Mouse (Mus musculus) urinary bladder, postnatal 36 days (tissue): Measurements from ENCODE around the gene Mlph.

Experiments
- DNase-seq, 2 experiments: peaks; one replicate each; pipeline ENCODE4 v3.0.0; 2022; ENCODE audit warnings: low spot score in 2 of 2, mixed read lengths in 1 of 2

The Mlph gene

DNA sequence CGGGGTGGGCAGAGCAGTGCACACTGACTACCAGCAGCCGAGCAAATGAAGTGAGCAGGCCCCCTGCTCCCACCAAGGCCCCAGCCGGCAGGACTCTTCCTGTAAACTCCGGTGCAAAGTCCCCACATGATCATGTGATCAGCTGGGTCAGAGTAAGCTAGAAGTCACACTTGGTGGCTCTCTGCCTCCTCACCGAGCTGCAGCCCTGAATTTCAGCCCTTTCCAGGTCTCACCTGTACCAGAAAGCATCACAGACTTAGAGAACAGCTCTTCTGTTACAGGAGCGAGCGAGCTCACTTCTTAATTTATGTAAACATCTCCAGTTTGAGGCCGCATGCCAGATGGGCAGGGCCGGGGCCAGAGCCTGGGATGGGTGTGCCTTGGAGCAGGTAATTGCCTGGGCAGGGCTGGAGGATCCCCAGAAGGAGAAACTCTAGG is 54.5 kb downstream of the Mlph start, which contains the start of gene Rab17:
Rab17 (minus strand) TSS at position 315 of the 438 bp plus-strand sequence.
- peak; percentile 60 to 64 for DNase-seq

DNA sequence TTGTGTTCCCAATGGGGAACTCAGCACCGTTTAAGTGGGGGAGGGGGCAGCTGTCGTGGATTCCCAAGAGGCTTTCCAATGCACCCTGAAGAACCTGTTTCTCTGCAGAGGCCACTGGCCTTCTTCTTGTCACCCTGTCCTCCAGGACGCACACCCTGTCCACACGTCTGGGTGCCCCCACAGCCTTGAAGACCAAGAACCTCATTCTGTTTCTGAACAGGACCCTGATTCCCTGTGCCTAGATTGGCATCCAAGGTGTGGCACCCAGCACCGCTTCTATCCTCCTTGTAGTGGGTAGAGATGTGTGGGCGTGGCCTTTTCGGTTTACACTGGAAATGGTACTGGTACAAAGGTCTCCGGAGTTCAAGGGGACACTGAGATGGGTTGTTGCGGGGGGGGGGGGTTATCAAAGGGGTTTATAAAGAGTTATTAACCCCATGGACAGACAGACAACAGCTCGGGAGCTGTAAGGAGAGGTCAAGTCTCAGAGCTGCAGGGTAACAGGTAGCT is 55.1 kb downstream of the Mlph start:
- no peak for DNase-seq

DNA sequence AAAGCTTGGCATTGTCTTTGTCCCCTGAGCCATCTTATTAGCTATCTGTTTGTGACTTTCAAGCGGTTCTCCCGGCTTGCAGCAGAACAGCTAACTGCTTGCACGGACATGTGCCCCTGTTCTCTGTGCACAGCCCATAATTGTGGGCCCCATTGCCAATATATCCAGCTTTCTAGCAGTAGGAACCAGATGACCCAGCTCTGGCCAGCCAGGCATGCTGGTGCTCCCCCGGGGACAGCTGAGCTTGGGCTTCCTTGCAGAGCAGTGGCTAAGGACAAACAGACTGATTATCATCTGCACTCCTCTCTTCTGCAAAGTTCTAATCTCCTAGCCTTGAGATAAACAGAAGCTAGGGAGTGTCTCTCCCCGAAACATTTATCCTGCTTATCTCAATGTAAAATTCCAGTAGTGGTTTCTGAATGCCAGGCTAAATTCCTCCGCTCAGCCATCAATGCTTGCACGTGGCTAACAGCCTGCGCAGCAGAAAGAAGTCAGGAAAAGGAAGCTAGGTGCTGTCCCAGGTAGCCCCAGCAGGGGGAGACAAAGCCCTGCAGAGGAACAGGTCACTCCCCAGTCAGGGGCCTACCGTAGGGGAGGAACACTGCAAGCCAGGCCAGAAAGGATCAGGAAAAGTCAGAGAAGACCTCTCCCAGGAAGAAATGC is 58.2 kb downstream of the Mlph start:
- peak; percentile 93 for DNase-seq

DNA sequence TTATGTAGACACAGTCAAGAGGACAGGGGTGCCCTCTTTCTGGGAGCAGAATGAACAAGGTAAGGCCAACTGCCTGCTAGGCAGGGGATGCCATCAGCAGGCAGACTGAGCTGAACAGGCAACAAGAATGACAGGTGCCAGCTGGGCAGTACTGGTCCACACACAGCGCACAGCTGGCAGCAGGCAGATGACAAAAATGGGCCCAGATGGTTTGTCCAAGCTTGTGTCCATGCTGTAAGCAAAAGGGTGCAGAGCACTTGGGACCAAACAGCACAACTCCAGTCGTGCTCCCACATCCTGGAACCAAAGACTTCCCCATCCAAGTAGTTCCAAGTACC is 58.7 kb downstream of the Mlph start:
- no peak for DNase-seq

DNA sequence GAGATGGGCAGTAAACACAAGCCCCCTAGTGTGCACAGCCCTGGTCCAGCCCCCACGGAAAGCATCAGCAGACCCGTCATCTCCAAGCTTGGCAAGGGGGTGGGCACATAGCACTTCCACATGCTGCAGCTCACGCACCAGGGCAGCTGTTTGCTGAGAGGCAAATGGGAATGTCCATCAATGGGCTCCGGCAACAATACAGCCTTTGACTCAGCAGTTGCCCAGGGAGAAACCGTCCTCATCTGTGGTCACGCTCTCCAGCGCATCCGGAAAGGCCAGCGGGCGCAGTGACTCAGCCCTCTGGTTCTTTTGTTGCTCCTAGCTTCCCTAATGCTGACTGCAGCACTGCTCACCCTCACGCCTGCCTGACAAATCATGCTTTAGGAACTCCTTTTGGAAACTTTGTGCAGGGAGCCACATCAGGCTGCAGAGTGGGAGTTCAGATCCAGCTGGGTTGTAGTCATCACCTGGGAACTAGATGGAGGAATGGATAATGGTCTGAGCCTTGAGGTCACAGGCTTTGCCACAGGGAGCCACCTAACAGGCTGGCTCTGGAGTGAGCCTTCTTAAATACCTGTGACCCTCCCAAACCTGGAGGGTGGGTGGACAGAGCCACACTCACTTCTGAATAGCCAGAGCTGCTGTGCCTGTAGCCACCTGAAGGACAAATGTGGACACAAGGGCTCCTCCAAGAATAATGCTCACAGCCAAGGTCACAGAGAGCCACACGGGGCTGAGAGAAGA is 60.2 kb downstream of the Mlph start:
- DNase-seq = peak; percentile 35 to 64

DNA sequence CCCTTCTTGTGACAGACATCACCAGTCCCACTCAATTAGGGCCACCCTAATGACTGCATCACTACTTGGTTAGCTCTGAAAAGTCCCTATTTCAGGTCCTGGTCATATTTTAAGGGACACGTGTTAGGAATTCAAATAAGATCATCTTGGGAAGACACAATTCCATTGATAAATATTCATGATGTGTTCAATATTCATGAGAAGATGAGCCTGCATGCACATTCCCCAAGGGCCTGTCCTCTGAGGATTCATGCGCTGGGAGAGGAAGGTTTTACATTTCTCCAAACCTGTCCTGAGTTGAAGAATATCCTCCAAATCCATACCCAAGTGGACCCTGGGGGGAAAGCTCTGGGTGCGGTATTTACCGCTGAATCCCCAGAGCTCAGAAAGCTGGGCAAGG is 61.1 kb downstream of the Mlph start:
- no peak for DNase-seq

DNA sequence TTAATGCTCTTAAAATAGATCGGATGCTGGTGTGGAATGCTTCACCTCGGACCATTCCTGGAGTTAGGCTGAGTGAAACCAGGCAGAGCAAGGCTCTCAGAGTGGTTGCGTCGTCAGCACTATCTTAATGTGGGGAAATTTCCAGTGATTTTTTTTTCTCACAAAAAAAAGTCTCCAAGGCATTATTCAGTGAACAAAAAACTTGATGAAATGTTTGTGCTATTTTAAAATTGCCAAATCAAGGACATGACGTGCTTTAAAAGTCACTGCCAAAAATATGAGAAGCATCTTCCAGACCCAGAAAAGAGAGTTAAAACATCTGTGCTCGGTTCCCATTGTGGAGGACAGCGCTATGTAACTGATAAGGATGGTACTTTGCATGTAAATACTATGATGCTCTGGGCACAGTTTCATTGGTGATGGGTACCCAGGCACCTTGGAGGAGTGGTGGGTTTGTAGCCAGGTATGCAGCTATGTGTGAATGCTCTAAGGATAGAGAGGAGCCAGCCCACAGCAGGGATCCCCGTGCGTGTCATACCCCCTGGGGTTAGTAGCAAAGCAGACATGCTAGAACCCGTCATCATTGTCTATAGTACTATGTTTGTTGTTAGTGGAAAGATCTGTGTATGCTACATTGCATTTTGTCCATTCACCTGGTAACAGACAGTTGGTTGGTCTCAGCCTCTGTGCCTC is 65.9 kb downstream of the Mlph start:
- no peak for DNase-seq

DNA sequence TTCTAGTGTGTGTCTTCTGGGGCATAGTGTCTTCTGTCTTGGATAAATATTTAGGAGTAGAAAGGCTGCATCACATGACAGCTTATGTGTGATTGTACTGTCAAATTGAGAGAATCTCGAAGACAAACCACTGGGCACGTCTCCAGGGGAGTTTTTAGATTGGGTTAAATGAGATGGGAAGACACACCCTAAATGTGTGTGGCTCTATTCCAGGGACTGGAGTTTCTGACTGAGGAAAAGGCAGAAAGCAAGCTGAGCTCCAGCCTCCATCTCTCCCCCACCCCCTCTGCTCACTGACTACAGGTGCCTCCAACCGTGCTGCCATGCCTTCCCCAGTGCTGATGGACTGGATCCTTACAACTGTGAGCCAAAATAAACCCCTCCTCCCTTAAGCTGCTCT is 66.5 kb downstream of the Mlph start:
- no peak for DNase-seq

DNA sequence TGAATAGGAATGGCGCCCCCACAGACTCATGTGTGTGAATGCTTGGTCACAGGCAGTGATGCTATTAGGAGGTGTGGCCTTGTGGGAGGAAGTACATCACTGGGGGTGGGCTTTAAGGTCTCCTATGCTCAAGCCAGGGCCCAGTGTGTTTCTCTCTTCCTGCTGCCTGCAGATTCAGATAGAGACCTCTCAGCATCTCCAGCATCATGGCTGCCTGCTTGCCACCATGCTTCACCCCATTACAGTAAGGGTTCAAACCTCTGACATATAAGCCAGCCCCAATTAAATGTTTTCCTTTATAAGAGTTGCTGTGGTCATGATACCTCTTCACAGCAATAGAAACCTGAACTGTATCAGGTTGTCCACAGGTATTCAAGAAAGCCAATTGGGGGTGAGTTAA is 81.0 kb downstream of the Mlph start:
- no peak for DNase-seq

DNA sequence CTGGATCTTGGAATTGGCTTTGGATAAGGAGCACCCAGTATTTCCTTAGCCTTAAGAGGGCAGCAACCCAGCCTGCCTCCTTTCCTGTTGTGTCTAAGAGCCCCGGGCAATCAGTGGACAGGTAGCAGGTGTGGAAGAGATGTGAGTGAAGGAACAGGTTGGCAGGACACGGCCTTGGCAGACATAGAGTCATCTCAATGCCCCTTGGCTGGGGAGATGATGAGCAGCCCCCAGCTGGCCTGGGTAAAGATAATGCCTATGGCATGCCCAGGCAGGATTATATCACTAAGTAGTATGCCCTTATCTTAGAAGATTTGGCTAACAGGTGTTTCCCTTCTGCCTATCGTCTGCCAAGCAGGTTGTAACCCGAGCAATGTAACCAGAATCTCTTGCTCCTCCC is 82.3 kb downstream of the Mlph start:
- DNase-seq = no peak

DNA sequence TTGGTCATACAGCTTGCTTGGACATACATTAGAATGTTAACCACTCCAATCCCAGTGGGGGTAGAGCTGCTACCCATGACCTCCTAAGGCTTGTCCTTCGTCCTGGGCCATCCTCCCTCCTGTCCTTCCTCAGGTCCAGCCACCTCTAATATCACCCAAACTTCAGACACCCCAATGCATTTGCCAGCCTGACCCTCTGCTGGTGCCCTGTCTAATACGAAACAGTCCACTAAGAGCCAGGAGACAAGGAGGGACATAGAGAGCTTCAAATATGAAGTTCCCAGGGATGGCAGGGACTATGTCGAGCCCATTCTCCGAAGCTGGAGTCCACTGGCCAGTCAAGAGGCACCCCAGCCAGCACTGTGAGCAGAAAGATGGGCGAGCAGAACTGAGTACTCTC is 82.8 kb downstream of the Mlph start:
- no peak for DNase-seq

DNA sequence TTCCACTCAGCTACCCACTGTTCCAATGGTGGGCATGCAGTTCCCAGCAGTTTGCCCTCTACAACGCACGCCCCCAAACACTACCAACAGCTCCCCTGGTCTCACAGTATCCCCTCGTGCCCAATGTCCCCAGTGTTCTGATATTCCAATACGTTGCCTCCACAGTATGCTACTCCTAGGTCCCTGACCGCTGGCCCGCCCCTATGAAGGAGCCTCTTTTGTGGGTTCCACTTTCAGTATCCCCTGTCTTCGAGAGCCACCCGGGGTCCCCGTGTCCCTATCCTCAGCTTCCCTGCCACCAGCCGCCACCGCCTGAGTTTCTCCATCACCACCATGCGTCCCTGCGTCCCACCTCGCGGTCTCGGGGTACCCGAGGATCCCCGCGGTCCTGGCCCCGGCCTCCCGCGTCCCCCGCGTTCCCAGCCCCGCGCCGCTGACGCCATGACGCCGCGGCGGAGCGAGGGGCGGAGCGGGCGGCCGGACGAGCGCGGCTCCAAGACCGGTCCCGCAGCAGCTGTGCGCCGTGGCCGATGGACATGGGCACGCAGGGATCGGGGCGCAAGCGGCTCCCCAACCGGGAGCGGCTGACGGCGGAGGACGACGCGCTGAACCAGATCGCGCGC is 83.5 kb downstream of the Mlph start, which contains the start of gene Lrrfip1:
Lrrfip1 (plus strand) TSS at position 470 of the 623 bp plus-strand sequence.
- peak; percentile 31 to 46 for DNase-seq

DNA sequence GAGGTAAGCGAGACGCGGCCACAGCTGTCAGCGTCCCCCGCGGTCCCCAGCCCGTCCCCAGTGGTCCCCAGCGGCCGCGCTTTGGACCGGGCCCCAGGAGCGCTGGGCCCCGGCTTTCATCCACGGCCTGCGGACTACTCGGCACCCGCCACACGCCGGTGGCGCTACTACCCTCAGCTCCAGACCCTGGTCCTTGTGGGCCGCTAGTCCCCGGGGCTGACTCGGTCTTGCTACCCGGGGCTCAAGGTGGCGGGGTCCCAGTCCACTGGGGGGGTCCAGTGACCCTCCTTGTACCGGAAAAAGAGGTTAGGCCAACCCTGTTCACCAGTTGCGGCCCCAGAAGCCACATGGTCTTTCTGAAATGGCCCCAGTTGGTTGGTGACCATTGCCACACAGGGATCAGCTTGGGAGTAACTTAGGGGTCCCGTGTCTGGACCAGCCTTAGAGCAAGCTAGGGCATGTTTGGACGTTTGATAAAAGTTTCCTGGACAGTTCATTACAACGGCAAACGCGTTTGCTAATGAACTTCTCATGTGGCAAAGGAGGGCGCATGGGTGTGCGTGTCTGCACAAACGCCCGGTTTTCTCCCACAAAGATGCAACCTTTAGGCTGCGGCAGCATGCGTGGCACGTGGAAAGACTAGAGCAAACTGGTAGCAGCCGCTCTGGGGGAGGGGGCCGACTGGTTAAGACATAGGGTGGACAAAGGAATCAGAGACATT is 84.2 kb downstream of the Mlph start:
- peak in 1 of 2 experiments; percentile 32 for DNase-seq

DNA sequence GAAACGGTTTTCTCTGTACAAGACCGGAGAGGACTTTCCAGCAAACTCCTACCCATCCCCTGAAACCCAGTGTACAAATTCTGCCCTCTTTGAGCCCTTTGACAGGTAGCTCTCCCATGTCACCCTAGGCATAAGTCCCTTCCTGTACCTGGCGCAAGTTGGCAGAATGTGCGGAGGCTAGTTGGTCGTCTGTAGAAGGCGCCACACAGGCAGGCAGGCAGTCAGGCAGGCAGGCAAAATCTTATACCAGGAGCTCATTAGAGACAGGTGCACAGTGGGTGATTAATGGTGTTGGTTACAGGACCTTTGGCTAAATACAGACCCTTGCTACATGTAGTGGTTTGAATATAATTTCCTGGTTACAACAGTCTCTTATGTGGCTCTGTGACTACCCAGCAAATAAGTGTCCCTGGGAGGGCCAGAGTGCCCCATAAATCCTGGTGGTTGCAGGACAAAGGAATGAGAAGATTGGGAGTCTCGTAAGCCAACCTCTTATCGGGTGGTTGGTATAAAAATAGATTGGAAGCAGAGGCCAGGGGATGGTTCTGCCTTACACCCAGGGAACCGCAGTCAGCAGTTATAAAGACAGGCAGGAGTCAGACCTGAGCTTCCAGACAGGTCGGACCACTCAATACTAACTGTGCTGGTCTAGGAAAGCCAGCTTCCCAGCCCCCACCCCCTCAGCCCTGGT is 85.2 kb downstream of the Mlph start:
- no peak for DNase-seq
